Mouse (Mus musculus): Measurements from ENCODE around the gene Gfod2.

Gene Gfod2

DNA sequence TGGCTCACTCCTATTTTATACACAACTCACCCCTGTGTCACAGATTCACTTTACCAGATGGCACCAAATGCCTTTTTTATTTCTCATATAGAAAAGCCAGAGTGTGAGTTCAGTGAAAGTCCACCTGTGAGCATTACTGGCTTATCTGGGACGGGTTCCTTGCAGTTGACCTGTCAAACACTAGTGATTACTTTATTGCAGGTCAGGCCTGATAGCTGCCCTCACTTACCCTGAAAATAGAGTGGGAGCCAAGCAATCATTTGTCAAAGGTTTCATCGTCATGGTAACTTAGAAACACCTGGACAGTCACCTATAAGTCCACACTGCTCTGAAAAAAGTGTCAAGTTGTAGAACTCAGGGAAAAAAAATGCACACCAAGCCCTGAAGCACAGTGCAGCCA lies 3.8 kb downstream of the Gfod2 start:
- DNase-seq = no peak

DNA sequence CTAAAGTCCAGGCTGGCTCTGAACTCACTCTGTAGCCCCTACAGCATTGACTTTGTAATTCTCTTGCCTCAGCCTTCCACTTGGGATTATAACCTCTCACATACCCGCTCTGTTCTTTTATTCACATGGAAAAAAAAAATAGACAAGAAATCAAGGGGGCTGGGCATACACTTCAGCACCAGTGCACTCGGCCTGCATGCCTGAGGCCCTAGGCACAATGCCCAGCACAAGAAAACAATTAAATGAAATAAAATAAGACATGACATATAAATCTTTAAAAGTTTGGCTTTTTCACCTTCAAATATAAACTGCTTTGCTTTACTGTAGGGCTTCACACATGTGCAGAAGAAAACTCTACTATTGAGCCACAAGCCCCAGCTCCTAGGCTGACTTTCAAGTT lies 4.5 kb downstream of the Gfod2 start:
- no peak for DNase-seq

DNA sequence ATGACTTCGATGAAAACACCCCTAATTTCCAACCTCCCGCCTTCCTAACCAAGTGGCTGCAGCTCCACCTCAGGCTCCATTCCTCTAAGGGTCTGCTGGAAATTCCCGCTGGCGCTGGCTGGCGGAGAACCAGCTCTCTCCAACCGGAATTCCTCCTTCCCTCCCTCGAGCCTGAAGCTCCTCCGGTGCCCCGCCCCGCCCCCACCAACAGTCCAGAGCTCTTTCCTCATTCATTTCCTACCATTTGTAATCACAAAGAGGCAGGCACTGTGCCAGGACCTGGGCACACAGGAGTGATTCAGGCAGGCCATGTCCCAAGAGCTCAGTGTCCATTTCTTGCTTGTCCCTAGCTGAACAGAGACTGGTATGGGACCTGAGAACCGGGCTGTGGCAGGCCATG lies 7.9 kb downstream of the Gfod2 start:
- DNase-seq = no peak

DNA sequence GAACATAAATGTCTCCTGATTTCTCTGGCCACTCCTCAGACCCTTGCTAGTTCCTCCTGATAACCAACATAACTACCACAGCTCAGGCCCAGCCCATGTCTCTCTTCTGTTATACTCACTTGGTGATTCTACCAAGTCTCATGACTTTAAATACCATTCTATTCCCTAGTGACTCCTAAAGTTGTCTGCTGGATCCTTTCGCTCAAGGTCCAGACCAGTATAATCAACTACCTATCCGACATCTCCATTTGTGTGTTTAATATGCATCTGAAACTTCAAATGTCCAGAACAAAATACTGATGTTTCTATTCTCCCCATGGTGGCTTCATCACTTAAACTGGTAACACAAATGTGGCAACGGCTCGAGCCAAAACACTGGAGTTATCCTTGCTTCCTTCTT lies 15.2 kb downstream of the Gfod2 start:
- DNase-seq = no peak

DNA sequence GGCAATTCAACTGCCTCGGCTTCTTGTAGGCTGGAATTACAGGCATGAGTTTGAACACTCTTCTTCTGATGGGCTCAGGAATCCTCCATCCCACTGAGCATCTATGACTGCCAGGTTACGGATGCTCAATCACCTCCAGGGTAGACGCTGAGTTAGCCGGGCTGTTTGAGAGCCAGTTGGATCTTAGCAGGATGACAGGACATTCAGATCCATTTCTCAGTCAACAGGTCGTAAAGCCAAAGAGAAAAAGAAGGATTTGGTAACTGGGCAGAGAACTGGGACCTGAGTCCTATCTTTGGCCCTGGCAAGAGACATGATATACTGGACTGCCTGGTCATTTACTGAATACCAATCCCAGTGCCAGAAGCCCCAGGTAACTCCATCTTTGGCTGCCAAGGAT lies 19.2 kb downstream of the Gfod2 start:
- no peak for DNase-seq

DNA sequence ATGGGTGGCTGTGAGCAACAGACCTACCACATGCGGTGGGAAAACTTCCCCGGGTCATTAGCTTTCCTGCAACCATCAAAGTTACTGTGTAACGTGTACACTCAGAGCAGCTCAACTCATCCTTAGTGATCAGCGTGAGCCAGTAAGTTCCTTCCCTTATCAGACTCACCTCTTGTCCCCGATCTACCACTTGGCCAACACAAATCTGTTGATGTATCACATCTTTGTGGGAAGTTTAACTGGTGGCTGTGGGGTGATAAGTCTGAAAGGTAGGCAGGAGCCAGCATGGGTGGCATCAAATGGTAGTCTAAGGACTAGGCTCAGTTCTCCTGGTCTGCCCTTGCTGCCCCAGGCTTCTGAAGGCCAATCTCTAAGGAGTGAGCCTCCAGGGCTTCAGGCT lies 26.3 kb downstream of the Gfod2 start:
- DNase-seq = no peak

DNA sequence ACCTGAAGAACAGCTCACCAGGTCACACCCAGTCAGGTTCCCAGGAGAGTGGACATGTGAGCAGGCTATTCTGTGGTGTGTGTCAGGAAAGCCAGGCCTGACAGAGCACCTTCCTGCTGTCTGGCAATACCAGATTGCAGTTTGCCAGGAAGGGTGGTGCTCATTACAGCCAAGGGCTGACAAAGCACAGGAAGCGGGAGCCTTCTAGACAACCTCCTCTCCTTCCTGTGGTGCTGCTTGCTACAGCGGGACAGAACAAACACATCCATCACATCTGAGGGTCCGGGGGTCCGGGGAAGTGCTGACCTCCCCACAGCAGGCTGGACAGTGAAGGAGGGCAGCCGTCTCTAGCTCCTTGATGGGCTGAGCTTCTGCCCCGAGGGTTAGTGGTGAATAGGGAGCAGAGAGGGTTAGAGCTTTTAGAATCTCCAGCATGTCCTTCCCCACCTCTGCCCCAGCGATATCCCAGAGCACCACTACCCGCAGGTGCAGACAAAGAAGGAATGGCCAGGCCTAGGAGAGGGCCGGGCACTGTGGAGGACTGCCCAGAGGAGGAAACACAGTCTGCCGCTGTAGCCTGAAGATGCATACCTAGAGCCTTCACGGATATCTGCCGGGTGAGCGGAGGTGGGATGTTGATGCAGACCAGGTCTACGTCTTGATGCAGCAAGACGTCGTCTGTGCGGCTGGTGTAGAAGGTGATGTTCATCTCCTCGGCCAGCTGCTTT lies 30.9 kb downstream of the Gfod2 start:
- DNase-seq = peak; percentile 38

DNA sequence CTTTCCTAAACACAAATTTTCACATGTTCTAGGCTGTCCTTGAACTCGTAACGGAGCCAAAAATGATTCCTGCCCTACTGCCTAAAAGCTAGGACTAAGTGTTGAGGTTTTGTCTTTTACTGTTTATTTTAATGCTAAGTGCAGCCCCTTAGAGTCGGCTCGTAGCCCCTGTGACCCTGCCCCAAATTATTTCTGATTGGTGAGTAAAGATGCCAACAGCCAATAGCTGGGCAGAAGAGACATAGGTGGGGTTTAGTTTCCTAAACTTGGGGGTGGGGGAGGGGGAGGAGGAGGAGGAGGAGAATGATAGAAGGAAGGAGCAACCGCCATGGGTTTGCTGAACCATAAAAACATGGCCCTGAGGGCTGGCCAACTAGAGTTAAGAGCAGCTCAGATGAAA lies 32.7 kb downstream of the Gfod2 start:
- DNase-seq = no peak

DNA sequence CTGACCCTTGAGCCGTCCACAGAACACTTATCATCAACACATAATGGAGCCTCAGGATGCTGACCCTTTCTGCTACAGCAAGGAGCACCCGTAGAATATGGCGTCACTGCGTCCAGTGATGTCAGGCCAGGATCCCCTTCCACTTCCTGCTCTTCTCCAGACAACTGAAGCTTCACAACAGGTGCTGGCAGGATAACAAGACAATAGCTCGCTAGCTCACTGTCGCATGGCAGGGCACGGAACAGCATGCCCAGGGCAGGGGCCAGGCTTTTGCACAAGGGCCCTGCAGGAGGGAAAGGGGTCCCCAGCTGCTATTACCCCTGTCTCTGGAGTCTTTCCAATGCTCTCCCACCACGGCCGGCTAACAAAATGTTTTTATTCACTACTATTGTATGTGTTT lies 35.6 kb downstream of the Gfod2 start:
- no peak for DNase-seq

DNA sequence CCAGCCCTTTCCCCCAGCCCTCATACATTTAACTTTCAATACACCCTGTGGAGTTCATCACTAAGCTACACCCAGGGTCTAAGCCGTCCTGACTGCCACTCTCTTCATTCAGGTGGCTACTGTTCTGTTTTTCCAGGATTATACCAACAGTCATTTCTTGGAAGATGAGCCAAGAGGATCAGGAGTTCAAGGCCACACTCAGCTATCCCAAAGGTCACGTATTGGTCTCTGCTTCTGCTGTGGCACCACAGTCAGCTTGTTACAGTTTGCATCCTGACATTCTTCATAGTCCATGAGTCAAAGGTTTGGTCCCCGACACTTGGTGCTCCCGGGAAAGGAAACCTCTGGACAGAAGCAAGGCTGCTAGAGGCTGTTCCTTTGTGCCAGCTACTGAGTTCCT lies 38.8 kb downstream of the Gfod2 start:
- no peak for DNase-seq

DNA sequence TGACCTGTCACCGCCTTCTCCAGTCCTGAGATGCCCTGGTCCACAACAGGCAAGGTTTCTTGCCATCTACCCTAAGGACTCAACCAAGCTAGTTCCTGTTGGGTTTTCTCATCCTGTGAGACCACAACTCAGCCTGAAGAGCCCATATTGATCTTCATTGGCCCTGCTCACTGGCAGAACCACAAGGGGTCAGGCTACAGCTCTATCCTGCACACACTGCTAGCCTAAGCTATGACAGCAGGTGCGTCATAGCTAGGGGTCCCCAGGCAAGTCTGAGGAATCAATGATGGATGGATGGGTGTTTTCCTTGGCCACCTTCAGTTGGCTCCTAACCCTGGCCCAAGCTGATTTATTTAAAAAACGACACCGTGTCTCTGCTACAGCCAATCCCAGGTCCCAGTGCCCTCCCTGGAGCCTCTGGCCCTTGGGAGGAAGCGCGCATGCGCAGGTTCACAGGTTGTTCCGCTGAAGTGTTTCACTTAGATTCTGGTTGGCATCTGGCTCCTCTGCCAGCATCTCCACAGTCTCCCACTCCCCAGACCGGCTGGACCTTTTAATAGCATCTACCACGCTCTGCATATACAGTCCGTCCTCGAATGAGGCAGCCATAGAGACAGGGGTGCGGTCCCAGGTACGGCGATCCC lies 42.0 kb downstream of the Gfod2 start:
- no peak for DNase-seq

DNA sequence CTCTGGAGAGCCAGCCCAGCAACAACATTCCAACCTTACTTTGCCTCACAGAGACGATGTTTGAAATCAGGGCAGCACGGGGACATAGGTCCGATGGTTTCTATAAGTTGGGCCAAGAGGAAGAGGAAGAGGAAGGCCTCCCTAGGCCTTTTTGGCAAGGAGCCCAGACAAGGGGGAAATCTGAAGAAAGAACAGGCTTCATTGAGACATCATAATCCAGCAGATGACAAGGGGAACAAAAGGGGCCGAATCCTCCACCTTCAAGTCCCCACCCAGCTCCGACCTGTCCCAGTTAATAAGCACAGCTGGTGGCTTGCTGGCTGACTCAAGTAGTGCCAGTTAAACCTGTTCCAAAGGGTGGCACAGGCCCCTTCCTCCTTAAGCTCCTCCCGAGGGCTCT lies 43.4 kb downstream of the Gfod2 start:
- no peak for DNase-seq

DNA sequence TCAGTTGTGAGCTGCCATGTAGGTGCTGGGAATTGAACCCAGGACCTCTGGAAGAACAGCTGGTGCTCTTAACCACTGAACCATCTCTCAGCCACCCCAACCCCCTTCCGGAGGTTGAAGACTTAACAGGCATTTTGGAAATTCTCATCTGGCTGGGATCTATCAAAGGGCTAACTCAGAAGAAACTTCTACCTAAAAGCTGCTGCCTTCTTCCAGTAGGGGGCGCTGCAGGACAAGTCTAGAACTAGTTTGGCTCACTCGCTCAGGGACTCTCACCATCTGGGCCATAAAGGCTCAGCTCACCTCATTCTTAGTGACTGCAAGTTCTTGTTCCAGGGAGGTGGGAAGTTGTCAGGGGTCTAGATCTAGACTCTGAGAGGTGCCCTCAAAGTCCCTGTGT lies 44.3 kb downstream of the Gfod2 start:
- peak; percentile 95 for DNase-seq

DNA sequence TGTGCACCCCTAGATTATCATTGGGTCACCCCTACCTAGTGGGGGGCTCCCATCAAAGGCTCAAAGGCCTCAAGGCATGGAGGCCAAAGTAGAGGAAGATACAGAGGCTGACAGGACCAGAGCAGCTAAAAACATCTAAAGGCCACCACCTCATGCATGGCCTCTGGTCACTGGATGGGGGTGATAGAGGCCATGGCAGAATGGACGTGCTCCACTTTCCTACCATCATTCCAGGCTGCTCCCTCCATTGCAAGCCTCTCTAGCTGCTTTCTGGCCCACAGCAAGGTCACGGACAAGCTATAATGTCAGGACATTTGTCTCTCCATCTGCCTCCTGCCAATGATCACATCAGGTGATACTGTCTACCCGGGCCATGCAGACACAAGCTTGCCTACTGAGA lies 46.2 kb downstream of the Gfod2 start:
- DNase-seq = no peak

DNA sequence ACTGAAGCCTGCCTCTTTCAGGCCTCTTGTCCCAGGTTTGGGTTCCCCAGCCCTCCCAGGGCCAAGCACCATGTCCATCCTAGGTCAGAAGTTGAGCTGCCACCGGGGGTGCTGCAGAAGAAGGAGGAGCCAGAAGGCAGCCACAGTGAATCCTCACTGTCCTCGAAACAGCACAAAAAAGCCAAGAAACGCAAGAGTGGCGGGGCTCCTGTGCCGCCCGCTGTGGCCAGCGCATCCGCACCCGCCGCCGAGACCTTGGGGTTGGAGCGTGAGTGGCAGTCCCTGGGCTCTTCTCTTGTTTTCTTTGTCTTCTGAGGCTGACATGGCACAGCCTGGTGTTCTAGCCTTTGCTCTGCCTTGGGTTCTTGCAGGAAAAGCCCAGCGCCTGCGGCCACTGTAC lies 49.1 kb downstream of the Gfod2 start:
- DNase-seq = peak; percentile 35

DNA sequence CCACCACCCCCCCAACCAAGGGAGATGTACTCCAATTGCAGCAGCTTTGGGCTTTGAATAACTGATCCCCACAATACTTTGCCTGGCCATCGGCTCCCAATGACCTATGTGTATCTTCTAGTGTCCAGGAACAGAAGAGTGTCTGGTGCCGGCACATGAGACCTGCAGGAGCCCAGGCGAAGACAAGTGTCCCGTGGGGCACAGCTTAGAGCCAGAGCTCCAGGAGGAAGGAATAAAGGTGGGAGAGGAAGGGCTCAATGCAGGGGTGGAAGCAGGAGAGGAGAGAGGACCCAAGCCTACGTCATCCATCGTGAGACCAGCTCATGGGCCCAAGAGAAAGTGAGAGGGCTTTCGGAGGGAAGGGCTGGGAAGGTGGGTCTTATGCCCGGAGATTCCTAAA lies 49.8 kb downstream of the Gfod2 start:
- DNase-seq = peak; percentile 20

DNA sequence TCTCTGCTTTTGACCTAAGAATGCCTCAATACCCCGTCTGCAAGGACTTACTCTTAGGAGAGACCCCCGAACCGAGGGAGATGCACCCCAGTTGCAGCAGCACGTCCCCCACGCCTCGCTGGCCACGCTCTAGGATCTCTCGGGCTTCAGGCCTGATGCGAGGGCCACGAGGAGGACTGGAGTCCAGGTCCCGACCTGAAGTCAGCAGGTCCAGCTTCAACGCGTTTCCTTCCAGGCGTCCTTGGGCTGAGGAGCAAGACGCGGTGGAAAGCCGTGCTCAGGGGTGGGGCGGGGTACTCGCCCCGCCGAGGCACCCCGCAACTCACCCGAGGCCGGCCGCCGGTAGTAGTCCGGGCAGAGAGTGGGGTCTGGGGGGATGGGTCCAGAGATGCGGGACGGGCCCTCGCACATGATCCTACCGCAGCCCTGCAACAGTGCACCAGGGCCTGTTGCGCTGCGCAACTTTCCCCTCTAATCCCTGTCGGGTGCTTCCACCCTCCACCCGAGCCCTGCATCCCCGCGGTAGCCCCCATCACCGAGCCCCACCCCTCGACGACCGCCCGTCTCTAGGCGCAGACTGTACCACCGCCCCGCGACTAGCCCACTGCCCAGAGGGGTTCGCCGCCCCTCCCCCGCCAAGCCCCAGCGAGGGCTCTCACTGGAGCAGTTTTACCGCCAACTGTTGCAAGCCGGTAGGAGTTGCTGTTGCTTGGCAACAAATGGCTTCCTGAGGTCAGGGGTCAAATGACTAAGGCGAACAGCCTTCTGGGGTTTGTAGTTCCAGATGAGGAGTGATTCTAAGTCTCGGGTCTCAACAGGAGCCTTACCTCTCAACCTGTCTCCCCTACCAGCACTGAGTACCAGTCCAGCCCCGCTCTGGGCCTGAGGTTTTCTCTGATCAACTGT lies 50.7 kb downstream of the Gfod2 start, which contains the start of the genes 4933405L10Rik and Enkd1:
Gene 4933405L10Rik (plus strand): TSS at position 158 of the 906 bp plus-strand sequence.
Gene Enkd1 (minus strand): TSS at position 713 of the 906 bp plus-strand sequence.
- DNase-seq = peak; percentile 88

DNA sequence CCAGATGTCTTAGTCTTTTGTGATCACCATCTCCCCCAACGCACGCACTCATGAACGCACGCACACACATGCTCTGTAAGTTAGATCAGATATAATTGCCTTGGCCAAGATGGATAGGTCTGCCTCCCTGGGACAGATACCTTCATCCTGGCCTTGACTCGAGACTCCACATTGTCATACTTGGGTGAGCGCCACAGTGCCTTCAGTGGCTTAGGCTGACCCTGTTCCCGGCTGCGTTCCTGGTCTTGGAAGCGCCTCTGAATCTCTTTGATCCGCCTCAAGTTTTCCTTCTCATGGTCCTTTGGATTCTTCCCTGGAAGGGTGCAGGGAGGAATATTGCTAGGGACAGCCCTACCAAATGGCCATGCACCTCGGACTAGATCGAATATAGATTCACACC lies 52.0 kb downstream of the Gfod2 start:
- DNase-seq = no peak

DNA sequence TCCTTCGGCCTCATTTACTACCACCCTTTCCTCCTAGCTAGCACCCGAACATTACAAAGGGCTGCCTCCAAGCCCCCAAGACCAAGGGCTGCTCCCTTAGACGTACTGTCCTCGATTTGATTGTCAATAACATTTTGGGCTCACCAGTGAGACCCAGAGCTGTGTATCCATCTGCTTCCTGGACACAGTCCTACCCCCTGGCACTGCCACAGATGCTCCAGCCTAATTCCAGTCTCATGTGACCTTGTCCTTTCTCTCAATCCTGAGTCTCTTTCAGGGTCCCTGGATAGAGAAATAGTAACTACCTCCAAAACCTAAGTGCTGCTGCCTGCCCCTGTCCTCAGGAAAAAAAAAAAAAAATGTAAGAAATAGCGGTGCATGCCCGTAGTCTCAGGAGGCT lies 53.5 kb downstream of the Gfod2 start:
- DNase-seq = no peak

DNA sequence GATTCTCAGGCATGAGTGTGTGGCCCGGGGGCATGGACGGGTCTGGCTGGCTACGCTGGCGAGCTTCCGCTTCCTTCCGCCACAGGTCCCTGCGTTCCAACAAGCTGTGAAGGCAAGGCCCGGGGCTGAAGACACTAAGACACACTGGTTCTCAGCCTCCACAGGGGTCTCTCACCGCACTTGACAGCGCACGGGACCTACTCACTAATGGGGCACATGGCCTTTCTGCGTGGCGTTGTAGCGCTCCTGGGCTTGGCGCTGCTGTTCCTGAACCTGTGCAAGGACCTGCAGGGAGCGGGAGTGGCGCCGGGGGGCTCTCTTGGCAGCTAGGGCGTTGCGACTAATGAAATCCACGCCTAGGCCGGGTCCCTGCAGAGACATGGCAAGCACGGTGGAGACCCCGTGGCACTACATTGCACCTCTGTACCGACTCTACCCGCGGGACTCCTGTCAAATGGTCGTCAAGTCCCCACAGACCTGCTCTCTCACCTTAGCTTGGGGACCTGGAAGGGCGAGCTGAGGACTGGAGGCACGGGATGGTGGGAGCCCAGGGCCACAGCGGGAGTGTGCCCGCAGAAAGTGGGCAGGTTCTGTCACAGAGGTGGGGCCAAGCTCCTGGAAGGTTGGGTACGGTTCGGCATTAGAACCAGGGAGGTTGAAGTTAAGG lies 54.2 kb downstream of the Gfod2 start:
- peak; percentile 23 for DNase-seq

DNA sequence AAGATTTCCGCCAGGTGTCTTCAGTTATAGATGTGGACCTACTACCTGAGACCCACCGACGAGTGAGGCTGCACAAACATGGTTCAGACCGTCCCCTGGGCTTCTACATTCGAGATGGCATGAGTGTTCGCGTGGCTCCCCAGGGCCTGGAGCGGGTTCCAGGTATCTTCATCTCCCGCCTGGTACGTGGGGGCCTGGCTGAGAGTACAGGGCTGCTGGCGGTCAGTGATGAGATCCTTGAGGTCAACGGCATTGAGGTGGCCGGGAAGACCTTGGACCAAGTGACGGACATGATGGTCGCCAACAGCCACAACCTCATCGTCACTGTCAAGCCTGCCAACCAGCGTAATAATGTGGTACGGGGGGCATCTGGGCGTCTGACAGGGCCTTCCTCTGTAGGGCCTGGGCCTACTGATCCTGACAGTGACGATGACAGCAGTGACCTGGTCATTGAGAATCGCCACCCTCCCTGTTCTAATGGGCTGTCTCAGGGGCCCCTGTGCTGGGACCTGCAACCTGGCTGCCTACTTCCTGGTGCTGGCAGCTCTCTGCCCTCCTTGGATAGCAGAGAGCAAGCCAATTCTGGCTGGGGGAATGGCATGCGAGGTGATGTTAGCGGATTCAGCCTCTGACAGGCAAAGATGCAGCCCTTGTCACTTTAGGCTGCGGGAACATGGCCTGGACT lies 55.6 kb downstream of the Gfod2 start:
- peak; percentile 22 for DNase-seq

DNA sequence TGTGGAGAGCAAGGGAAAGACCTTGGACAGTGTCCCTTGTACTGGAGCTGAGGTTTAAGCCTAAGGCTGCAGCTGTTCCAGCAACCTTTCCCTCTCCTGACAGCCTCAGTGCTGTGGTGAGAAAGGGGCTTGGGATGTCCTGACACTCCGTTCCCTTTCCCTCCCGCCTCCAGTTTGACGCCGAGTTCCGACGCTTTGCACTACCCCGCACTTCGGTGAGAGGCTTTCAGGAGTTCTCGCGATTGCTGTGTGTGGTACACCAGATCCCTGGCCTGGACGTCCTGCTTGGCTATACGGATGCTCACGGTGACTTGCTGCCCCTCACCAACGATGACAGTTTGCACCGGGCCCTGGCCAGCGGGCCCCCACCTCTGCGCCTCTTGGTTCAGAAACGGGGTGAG lies 56.5 kb downstream of the Gfod2 start:
- DNase-seq = peak; percentile 30
